Mouse (Mus musculus): ENCODE results near the gene Chn1.
A peak's percentile ranks its signal among the peaks of the same experiment; 100 is the strongest.

Chn1 gene

GRCm38 (mm10) chr2:73746375-73746770 is 28.8 kb downstream of the Chn1 start:
- DNase-seq (ENCODE audit: extremely low spot score) = no peak

- no peak for DNase-seq (ENCODE audit: extremely low spot score)
Observed at GRCm38 (mm10) chr2:73745647-73746374, 29.3 kb downstream of the Chn1 start.

- no peak for DNase-seq (ENCODE audit: extremely low spot score)
Observed at GRCm38 (mm10) chr2:73741286-73741685, 33.9 kb downstream of the Chn1 start.

GRCm38 (mm10) chr2:73727868-73728267 is 47.3 kb downstream of the Chn1 start:
- no peak for DNase-seq (ENCODE audit: extremely low spot score)

GRCm38 (mm10) chr2:73724934-73725333 is 50.2 kb downstream of the Chn1 start:
- no peak for DNase-seq (ENCODE audit: extremely low spot score)

- peak; percentile 29 for DNase-seq (ENCODE audit: extremely low spot score)
Observed at GRCm38 (mm10) chr2:73721821-73722220, 53.3 kb downstream of the Chn1 start.

GRCm38 (mm10) chr2:73712481-73712880 is 62.7 kb downstream of the Chn1 start:
- DNase-seq (ENCODE audit: extremely low spot score) = no peak

- DNase-seq (ENCODE audit: extremely low spot score) = no peak
Observed at GRCm38 (mm10) chr2:73693045-73693444, 82.1 kb downstream of the Chn1 start.

GRCm38 (mm10) chr2:73690783-73691604 is 84.2 kb downstream of the Chn1 start:
- no peak for DNase-seq (ENCODE audit: extremely low spot score)

- DNase-seq (ENCODE audit: extremely low spot score) = no peak
Observed at GRCm38 (mm10) chr2:73682500-73682899, 92.6 kb downstream of the Chn1 start.

GRCm38 (mm10) chr2:73680425-73681027 is 94.6 kb downstream of the Chn1 start:
- DNase-seq (ENCODE audit: extremely low spot score) = no peak

GRCm38 (mm10) chr2:73668608-73669007 is 106.5 kb downstream of the Chn1 start:
- DNase-seq (ENCODE audit: extremely low spot score) = no peak

- no peak for DNase-seq (ENCODE audit: extremely low spot score)
Observed at GRCm38 (mm10) chr2:73660566-73661134, 114.5 kb downstream of the Chn1 start.

GRCm38 (mm10) chr2:73659726-73660565 is 115.2 kb downstream of the Chn1 start:
- peak; percentile 44 for DNase-seq (ENCODE audit: extremely low spot score)

GRCm38 (mm10) chr2:73659041-73659440 is 116.1 kb downstream of the Chn1 start:
- DNase-seq (ENCODE audit: extremely low spot score) = no peak

GRCm38 (mm10) chr2:73657961-73658360 is 117.2 kb downstream of the Chn1 start:
- no peak for DNase-seq (ENCODE audit: extremely low spot score)

GRCm38 (mm10) chr2:73657151-73657550 is 118.0 kb downstream of the Chn1 start:
- DNase-seq (ENCODE audit: extremely low spot score) = no peak

GRCm38 (mm10) chr2:73655663-73656062 is 119.5 kb downstream of the Chn1 start:
- DNase-seq (ENCODE audit: extremely low spot score) = no peak

GRCm38 (mm10) chr2:73654892-73655243 is 120.3 kb downstream of the Chn1 start:
- no peak for DNase-seq (ENCODE audit: extremely low spot score)

- no peak for DNase-seq (ENCODE audit: extremely low spot score)
Observed at GRCm38 (mm10) chr2:73654059-73654891, 120.9 kb downstream of the Chn1 start.

- no peak for DNase-seq (ENCODE audit: extremely low spot score)
Observed at GRCm38 (mm10) chr2:73637688-73638087, 137.5 kb downstream of the Chn1 start.
